Comparison of ENCODE assay signal across 20 mouse cellular contexts in genomic region chr1:167700221-167700620, GRCm38 (mm10). TPM values are rescaled to one million over a fixed set of nuclear protein-coding genes. Genes with fewer than 3 reads are reported as not detected.
"Had no signal": no experiment of that assay in that cellular context is flagged by ENCODE, and none has a peak within 500 bp of the region (broad histone marks: within the 10 kb centered on the region; RNA-seq: fewer than 3 reads in every experiment).

No protein-coding gene starts in this region.

- ATAC-seq: liver, postnatal 0 days; lung, postnatal 0 days had no signal

- H3K9me3 ChIP-seq: liver, embryonic 15.5 days; lung, embryonic 15.5 days had no signal

- H3K4me1 ChIP-seq: liver, embryonic 15.5 days; lung, embryonic 15.5 days; megakaryocyte, embryonic 14.5 days; neural tube, embryonic 12.5 days had no signal

- H3K9ac ChIP-seq: liver, embryonic 15.5 days; liver, postnatal 0 days; lung, embryonic 15.5 days; midbrain, embryonic 12.5 days; neural tube, embryonic 12.5 days had no signal

- DNase-seq: liver, postnatal 0 days; lung, adult 2 months; lung, postnatal 14 days; lung, postnatal 36 days; right cerebral cortex, postnatal 25 days; right cerebral cortex, postnatal 4 days; spleen, adult 18-20 months; thymus, adult 2 months; thymus, postnatal 25 days; thymus, postnatal 4 days had no signal

- H3K4me3 ChIP-seq: liver, embryonic 15.5 days; lung, embryonic 15.5 days; megakaryocyte, embryonic 14.5 days; midbrain, embryonic 12.5 days; neural tube, embryonic 12.5 days had no signal

- H3K36me3 ChIP-seq: liver, embryonic 15.5 days; lung, embryonic 15.5 days; midbrain, embryonic 12.5 days; neural tube, embryonic 12.5 days had no signal

- H3K27ac ChIP-seq: liver, embryonic 15.5 days; lung, embryonic 15.5 days; macrophage; midbrain, embryonic 12.5 days; neural tube, embryonic 12.5 days had no signal

- H3K4me2 ChIP-seq: liver, embryonic 15.5 days; lung, embryonic 15.5 days; midbrain, embryonic 12.5 days; neural tube, embryonic 12.5 days had no signal

RNA-seq across cellular contexts. Expression of gene Lmx1a, which starts 11.2 kb away (rescaled TPM):
- total RNA-seq: megakaryocyte progenitor cell, adult 5-6 weeks; monocyte, adult 5-6 weeks; neutrophil, adult 5-6 weeks had no signal
- polyA plus RNA-seq: liver, postnatal 0 days; lung, adult 2 months; lung, embryonic 15.5 days; lung, postnatal 0 days; macrophage had no signal
